Mouse (Mus musculus): ENCODE measurements at regions not wholly inside any gene's neighbourhood (a gene's known extent, or its start where the extent isn't known, plus 50 kb on each side); places are given as distances from the start of the nearest gene placed in this dataset.

DNA sequence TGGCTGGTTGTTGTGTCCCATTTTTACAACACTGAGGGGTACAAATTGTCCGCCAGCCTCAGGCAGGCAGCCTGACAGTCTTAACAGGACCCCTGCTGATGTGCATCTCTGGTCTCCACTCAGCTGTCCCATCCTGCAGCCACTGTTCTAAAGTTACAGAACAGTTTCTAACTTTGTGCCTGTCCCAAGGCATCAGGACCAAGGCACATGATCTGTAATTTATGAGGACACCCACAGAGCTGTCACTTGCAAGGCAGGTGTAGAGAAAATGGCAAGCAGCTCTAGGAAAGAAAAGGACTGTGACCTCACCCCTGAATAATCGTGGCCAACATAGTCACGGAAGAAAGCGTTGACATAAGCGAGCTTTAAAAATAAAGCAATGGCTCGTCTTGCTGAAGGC is 93.0 kb upstream of the Vgll2 start:
- Histone ChIP-seq H3K4me1 (ENCODE audit: control insufficient read depth, insufficient read depth, low read length) (peaks cover 3% of the 10 kb centered on the region), H3K36me3 (ENCODE audit: control insufficient read depth, insufficient read depth, low read length) (no peaks in the 10 kb centered on the region), H3K9me3 (ENCODE audit: control insufficient read depth, low read length) (no peaks in the 10 kb centered on the region), H3K9ac (ENCODE audit: low read depth, low read length, severe bottlenecking) (no peak overlapping the region), H3K27me3 (ENCODE audit: control insufficient read depth, insufficient read depth, low read length) (no peaks in the 10 kb centered on the region), H3K4me2 (replicated peaks; ENCODE audit: low read depth, low read length, severe bottlenecking) (no peak overlapping the region), H3K27ac (replicated peaks; ENCODE audit: low read depth, low read length) (no peak overlapping the region), H3K4me3 (replicated peaks; ENCODE audit: low read length) (no peak overlapping the region)
- DNase-seq (ENCODE audit: low spot score) (no peak), ATAC-seq (ENCODE audit: low FRiP score, low read depth) (peak; percentile 69; the same call in 1 of the 2 replicates)
- WGBS, result 79% methylated on average over 6 of the region's 6 CpGs
- no peak for TF ChIP-seq POLR2A (IDR thresholded peaks at IDR 0.05; ENCODE audit: borderline replicate concordance, extremely low read depth, insufficient read depth, insufficient read length)

DNA sequence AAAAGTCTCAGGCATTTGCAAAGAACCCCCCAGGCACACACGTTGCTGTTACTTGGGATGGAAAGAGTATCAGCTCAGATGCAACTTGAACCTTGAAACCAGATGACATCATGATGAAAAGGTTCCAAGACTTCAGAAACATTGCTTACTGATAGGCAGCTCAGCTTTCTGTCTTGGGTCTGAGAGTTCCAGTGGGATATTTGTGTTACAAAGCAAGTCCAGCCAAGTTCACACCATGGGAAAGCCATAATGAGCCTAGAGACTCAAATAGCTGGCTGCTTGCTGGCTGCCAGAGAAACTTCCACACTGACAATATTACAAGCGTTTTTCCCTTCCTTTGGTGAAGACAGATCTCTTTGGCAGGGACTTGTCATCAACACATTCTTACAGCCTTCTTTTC is 92.0 kb upstream of the Vgll2 start:
- DNase-seq (ENCODE audit: low spot score) (peak; percentile 69), ATAC-seq (ENCODE audit: low FRiP score, low read depth) (peak; percentile 60)
- H3K4me2 ChIP-seq (replicated peaks; ENCODE audit: low read depth, low read length, severe bottlenecking), result no peak overlapping the region
- peaks cover 3% of the 10 kb centered on the region for H3K4me1 ChIP-seq (ENCODE audit: control insufficient read depth, insufficient read depth, low read length)
- 18% methylated on average over 2 of the region's 2 CpGs for whole genome bisulfite sequencing
- TF ChIP-seq POLR2A (IDR thresholded peaks at IDR 0.05; ENCODE audit: borderline replicate concordance, extremely low read depth, insufficient read depth, insufficient read length), result no peak
- no peaks in the 10 kb centered on the region for H3K27me3 ChIP-seq (ENCODE audit: control insufficient read depth, insufficient read depth, low read length)
- no peak overlapping the region for H3K9ac ChIP-seq (ENCODE audit: low read depth, low read length, severe bottlenecking)
- no peaks in the 10 kb centered on the region for H3K9me3 ChIP-seq (ENCODE audit: control insufficient read depth, low read length)
- no peaks in the 10 kb centered on the region for H3K36me3 ChIP-seq (ENCODE audit: control insufficient read depth, insufficient read depth, low read length)
- no peak overlapping the region for H3K4me3 ChIP-seq (replicated peaks; ENCODE audit: low read length)
- H3K27ac ChIP-seq (replicated peaks; ENCODE audit: low read depth, low read length), result no peak overlapping the region

DNA sequence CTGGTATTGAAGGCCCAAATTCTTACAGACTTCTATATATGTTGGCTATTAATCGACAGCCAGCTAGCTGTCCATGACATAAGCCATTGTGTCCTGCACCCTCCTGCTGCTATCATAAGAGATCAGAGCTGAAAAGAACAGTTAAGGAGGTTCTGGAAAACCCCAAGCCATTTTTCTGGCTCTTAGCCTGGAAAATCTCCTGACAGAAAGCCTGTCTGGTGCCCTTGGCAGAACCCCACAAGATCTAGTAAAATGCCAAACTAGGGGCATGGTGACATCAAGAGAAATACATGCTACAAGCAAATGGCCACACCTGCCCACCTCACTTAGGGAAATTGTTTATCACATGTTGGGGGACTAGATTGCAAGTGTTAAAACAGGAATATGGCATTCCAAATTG is 91.6 kb upstream of the Vgll2 start:
- peak; percentile 21 for DNase-seq (ENCODE audit: low spot score)
- TF ChIP-seq POLR2A (IDR thresholded peaks at IDR 0.05; ENCODE audit: borderline replicate concordance, extremely low read depth, insufficient read depth, insufficient read length), result no peak
- WGBS, result 72% methylated on average over 1 of the region's 1 CpGs
- H3K4me2 ChIP-seq (replicated peaks; ENCODE audit: low read depth, low read length, severe bottlenecking), result no peak overlapping the region
- no peaks in the 10 kb centered on the region for H3K27me3 ChIP-seq (ENCODE audit: control insufficient read depth, insufficient read depth, low read length)
- no peak overlapping the region for H3K9ac ChIP-seq (ENCODE audit: low read depth, low read length, severe bottlenecking)
- no peak overlapping the region for H3K4me3 ChIP-seq (replicated peaks; ENCODE audit: low read length)
- no peaks in the 10 kb centered on the region for H3K36me3 ChIP-seq (ENCODE audit: control insufficient read depth, insufficient read depth, low read length)
- H3K4me1 ChIP-seq (ENCODE audit: control insufficient read depth, insufficient read depth, low read length), result peaks cover 3% of the 10 kb centered on the region
- no peak for ATAC-seq (ENCODE audit: low FRiP score, low read depth)
- H3K9me3 ChIP-seq (ENCODE audit: control insufficient read depth, low read length), result no peaks in the 10 kb centered on the region
- no peak overlapping the region for H3K27ac ChIP-seq (replicated peaks; ENCODE audit: low read depth, low read length)

DNA sequence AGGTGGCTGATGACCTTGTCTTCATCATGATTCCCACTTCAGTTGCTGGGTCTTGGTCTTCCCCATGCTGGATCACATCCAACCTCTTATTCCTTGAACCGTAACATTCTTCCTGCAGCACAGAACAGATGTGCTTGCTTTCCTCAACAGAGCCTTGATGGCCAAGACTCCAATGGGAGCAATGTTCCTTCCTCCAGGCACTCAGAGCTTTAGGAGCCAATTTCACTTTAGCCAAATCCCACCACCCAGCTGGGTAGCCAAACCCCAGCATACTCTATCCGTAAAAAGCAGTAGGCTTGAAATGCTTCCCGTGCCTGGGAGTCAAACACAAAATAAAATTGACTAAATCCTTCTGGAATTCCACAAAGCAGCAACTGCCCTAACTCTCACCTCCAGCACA is 86.8 kb upstream of the Vgll2 start:
- WGBS, result 35% methylated on average over 3 of the region's 3 CpGs
- no peaks in the 10 kb centered on the region for H3K36me3 ChIP-seq (ENCODE audit: control insufficient read depth, insufficient read depth, low read length)
- H3K4me3 ChIP-seq (replicated peaks; ENCODE audit: low read length), result no peak overlapping the region
- H3K27ac ChIP-seq (replicated peaks; ENCODE audit: low read depth, low read length), result no peak overlapping the region
- peaks cover 3% of the 10 kb centered on the region for H3K4me1 ChIP-seq (ENCODE audit: control insufficient read depth, insufficient read depth, low read length)
- no peak overlapping the region for H3K4me2 ChIP-seq (replicated peaks; ENCODE audit: low read depth, low read length, severe bottlenecking)
- peak; percentile 48 for DNase-seq (ENCODE audit: low spot score)
- no peak overlapping the region for H3K9ac ChIP-seq (ENCODE audit: low read depth, low read length, severe bottlenecking)
- no peak for TF ChIP-seq POLR2A (IDR thresholded peaks at IDR 0.05; ENCODE audit: borderline replicate concordance, extremely low read depth, insufficient read depth, insufficient read length)
- no peaks in the 10 kb centered on the region for H3K27me3 ChIP-seq (ENCODE audit: control insufficient read depth, insufficient read depth, low read length)
- ATAC-seq (ENCODE audit: low FRiP score, low read depth), result peak; percentile 79
- no peaks in the 10 kb centered on the region for H3K9me3 ChIP-seq (ENCODE audit: control insufficient read depth, low read length)

GRCm38 (mm10) chr10:51941192-51941591 is 81.1 kb upstream of the Vgll2 start:
- TF ChIP-seq POLR2A (IDR thresholded peaks at IDR 0.05; ENCODE audit: borderline replicate concordance, extremely low read depth, insufficient read depth, insufficient read length), result no peak
- H3K9me3 ChIP-seq (ENCODE audit: control insufficient read depth, low read length), result no peaks in the 10 kb centered on the region
- H3K27ac ChIP-seq (replicated peaks; ENCODE audit: low read depth, low read length), result no peak overlapping the region
- H3K4me3 ChIP-seq (replicated peaks; ENCODE audit: low read length), result no peak overlapping the region
- H3K9ac ChIP-seq (ENCODE audit: low read depth, low read length, severe bottlenecking), result no peak overlapping the region
- no peaks in the 10 kb centered on the region for H3K27me3 ChIP-seq (ENCODE audit: control insufficient read depth, insufficient read depth, low read length)
- no peaks in the 10 kb centered on the region for H3K36me3 ChIP-seq (ENCODE audit: control insufficient read depth, insufficient read depth, low read length)
- H3K4me2 ChIP-seq (replicated peaks; ENCODE audit: low read depth, low read length, severe bottlenecking), result no peak overlapping the region
- peak; percentile 49; the same call in 1 of the 2 replicates for ATAC-seq (ENCODE audit: low FRiP score, low read depth)
- 38% methylated on average over 2 of the region's 2 CpGs for WGBS
- H3K4me1 ChIP-seq (ENCODE audit: control insufficient read depth, insufficient read depth, low read length), result 0 out of 2 replicates have a peak, but pooled peaks cover 7% of the 10 kb centered on the region
- peak; percentile 45 for DNase-seq (ENCODE audit: low spot score)

DNA sequence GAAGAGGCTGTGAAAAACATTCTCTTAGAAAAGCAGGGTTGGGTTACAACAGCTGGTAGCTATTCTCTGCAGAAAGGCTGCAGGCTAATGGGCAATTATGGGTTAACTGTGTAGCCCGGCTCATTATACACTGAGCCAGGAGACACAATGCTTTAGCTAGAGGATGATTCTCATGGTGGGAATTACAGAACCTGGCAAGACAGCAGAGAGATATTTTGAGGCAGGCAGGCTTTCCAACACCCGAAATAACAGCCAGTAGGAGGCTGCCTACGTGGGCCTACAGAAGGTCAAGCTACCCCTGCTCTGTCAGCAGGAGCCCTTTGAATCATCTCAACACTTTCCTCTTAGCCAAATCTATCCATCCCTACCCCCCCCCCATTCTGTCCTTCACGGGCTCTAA is 76.6 kb upstream of the Vgll2 start:
- Histone ChIP-seq H3K36me3 (ENCODE audit: control insufficient read depth, insufficient read depth, low read length) (no peaks in the 10 kb centered on the region), H3K4me1 (ENCODE audit: control insufficient read depth, insufficient read depth, low read length) (0 out of 2 replicates have a peak, but pooled peaks cover 7% of the 10 kb centered on the region), H3K9me3 (ENCODE audit: control insufficient read depth, low read length) (no peaks in the 10 kb centered on the region), H3K4me2 (replicated peaks; ENCODE audit: low read depth, low read length, severe bottlenecking) (no peak overlapping the region), H3K9ac (ENCODE audit: low read depth, low read length, severe bottlenecking) (no peak overlapping the region), H3K4me3 (replicated peaks; ENCODE audit: low read length) (no peak overlapping the region), H3K27me3 (ENCODE audit: control insufficient read depth, insufficient read depth, low read length) (no peaks in the 10 kb centered on the region), H3K27ac (replicated peaks; ENCODE audit: low read depth, low read length) (no peak overlapping the region)
- ATAC-seq (ENCODE audit: low FRiP score, low read depth) (peak; percentile 78), DNase-seq (ENCODE audit: low spot score) (peak; percentile 56)
- WGBS, result 42% methylated on average over 4 of the region's 4 CpGs
- no peak for TF ChIP-seq POLR2A (IDR thresholded peaks at IDR 0.05; ENCODE audit: borderline replicate concordance, extremely low read depth, insufficient read depth, insufficient read length)

Data from limb, embryonic 14.5 days (tissue).